Mouse (Mus musculus): Measurements from ENCODE around the gene Fcho1. TPM values are rescaled to one million over a fixed set of nuclear protein-coding genes. Genes with fewer than 3 reads are reported as not detected.
"Not testable (repeated sequence)": the region's sequence is repeated elsewhere in the genome, so short reads cannot be mapped to it uniquely, and the experiment has no call there.

Gene Fcho1
- polyA plus RNA-seq, 1 experiment from 2014 or later, result 1.2 TPM

- no peaks in the 10 kb centered on the region for H3K4me1 ChIP-seq (ENCODE audit: control insufficient read depth, insufficient read depth, low read length)
- H3K27me3 ChIP-seq (ENCODE audit: control insufficient read depth, insufficient read depth, low read length), result peaks cover 9% of the 10 kb centered on the region
- H3K9me3 ChIP-seq (replicated peaks; ENCODE audit: control insufficient read depth, low read length), result 0 out of 2 replicates have a peak, but pooled peaks cover 2% of the 10 kb centered on the region
- no peak overlapping the region for H3K4me2 ChIP-seq
- H3K9ac ChIP-seq (ENCODE audit: low read depth, low read length), result no peak overlapping the region
- H3K27ac ChIP-seq (ENCODE audit: low read depth, low read length), result no peak overlapping the region
- H3K4me3 ChIP-seq (ENCODE audit: low read depth, low read length), result no peak overlapping the region
- WGBS (ENCODE audit: insufficient replicate concordance), result 75% methylated on average over 1 of the region's 1 CpGs
- ATAC-seq (replicated peaks; ENCODE audit: insufficient number of reproducible peaks, low FRiP score, low TSS enrichment), result no peak
- H3K36me3 ChIP-seq (ENCODE audit: control insufficient read depth, insufficient read depth, low read length), result no peaks in the 10 kb centered on the region
These were observed 19.8 kb upstream of the Fcho1 start for GRCm38 (mm10) chr8:71745322-71745721.

- Histone ChIP-seq H3K36me3 (ENCODE audit: control insufficient read depth, insufficient read depth, low read length) (no peaks in the 10 kb centered on the region), H3K4me1 (ENCODE audit: control insufficient read depth, insufficient read depth, low read length) (no peaks in the 10 kb centered on the region), H3K27me3 (ENCODE audit: control insufficient read depth, insufficient read depth, low read length) (peaks cover 9% of the 10 kb centered on the region), H3K9ac (ENCODE audit: low read depth, low read length) (no peak overlapping the region), H3K4me3 (ENCODE audit: low read depth, low read length) (no peak overlapping the region), H3K27ac (ENCODE audit: low read depth, low read length) (no peak overlapping the region), H3K9me3 (replicated peaks; ENCODE audit: control insufficient read depth, low read length) (no peaks in the 10 kb centered on the region), H3K4me2 (no peak overlapping the region)
- WGBS (ENCODE audit: insufficient replicate concordance), result 69% methylated on average over 2 of the region's 2 CpGs
- ATAC-seq (replicated peaks; ENCODE audit: insufficient number of reproducible peaks, low FRiP score, low TSS enrichment), result no peak
These were observed 17.3 kb upstream of the Fcho1 start for GRCm38 (mm10) chr8:71742783-71743182.

GRCm38 (mm10) chr8:71741687-71742114 lies 16.2 kb upstream of the Fcho1 start:
- Histone ChIP-seq H3K4me1 (ENCODE audit: control insufficient read depth, insufficient read depth, low read length) (no peaks in the 10 kb centered on the region), H3K27ac (ENCODE audit: low read depth, low read length) (no peak overlapping the region), H3K9ac (ENCODE audit: low read depth, low read length) (no peak overlapping the region), H3K9me3 (replicated peaks; ENCODE audit: control insufficient read depth, low read length) (no peaks in the 10 kb centered on the region), H3K4me2 (peak overlapping the region; percentile 54), H3K36me3 (ENCODE audit: control insufficient read depth, insufficient read depth, low read length) (no peaks in the 10 kb centered on the region), H3K4me3 (ENCODE audit: low read depth, low read length) (peak overlapping the region; percentile 8; the same call in 1 of the 2 replicates), H3K27me3 (ENCODE audit: control insufficient read depth, insufficient read depth, low read length) (peaks cover 9% of the 10 kb centered on the region)
- 5% methylated on average over 19 of the region's 19 CpGs for WGBS (ENCODE audit: insufficient replicate concordance)
- peak; percentile 59 for ATAC-seq (replicated peaks; ENCODE audit: insufficient number of reproducible peaks, low FRiP score, low TSS enrichment)

- H3K36me3 ChIP-seq (ENCODE audit: control insufficient read depth, insufficient read depth, low read length), result no peaks in the 10 kb centered on the region
- no peak for ATAC-seq (replicated peaks; ENCODE audit: insufficient number of reproducible peaks, low FRiP score, low TSS enrichment)
- no peaks in the 10 kb centered on the region for H3K4me1 ChIP-seq (ENCODE audit: control insufficient read depth, insufficient read depth, low read length)
- peaks cover 9% of the 10 kb centered on the region for H3K27me3 ChIP-seq (ENCODE audit: control insufficient read depth, insufficient read depth, low read length)
- WGBS (ENCODE audit: insufficient replicate concordance), result 32% methylated on average over 3 of the region's 3 CpGs
- H3K4me3 ChIP-seq (ENCODE audit: low read depth, low read length), result no peak overlapping the region
- no peaks in the 10 kb centered on the region for H3K9me3 ChIP-seq (replicated peaks; ENCODE audit: control insufficient read depth, low read length)
- peak overlapping the region; percentile 54 for H3K4me2 ChIP-seq
- no peak overlapping the region for H3K27ac ChIP-seq (ENCODE audit: low read depth, low read length)
- no peak overlapping the region for H3K9ac ChIP-seq (ENCODE audit: low read depth, low read length)
These were observed 15.7 kb upstream of the Fcho1 start for GRCm38 (mm10) chr8:71741226-71741625.

GRCm38 (mm10) chr8:71738316-71738715 lies 12.8 kb upstream of the Fcho1 start:
- not testable (repeated sequence) for H3K4me2 ChIP-seq; ATAC-seq (replicated peaks; ENCODE audit: insufficient number of reproducible peaks, low FRiP score, low TSS enrichment); H3K27ac ChIP-seq (ENCODE audit: low read depth, low read length); H3K4me3 ChIP-seq (ENCODE audit: low read depth, low read length); H3K36me3 ChIP-seq (ENCODE audit: control insufficient read depth, insufficient read depth, low read length); H3K9ac ChIP-seq (ENCODE audit: low read depth, low read length); H3K4me1 ChIP-seq (ENCODE audit: control insufficient read depth, insufficient read depth, low read length); H3K27me3 ChIP-seq (ENCODE audit: control insufficient read depth, insufficient read depth, low read length); H3K9me3 ChIP-seq (replicated peaks; ENCODE audit: control insufficient read depth, low read length)

GRCm38 (mm10) chr8:71731652-71732230 lies 6.2 kb upstream of the Fcho1 start:
- no peak for ATAC-seq (replicated peaks; ENCODE audit: insufficient number of reproducible peaks, low FRiP score, low TSS enrichment)
- Histone ChIP-seq H3K36me3 (ENCODE audit: control insufficient read depth, insufficient read depth, low read length) (no peaks in the 10 kb centered on the region), H3K4me3 (ENCODE audit: low read depth, low read length) (no peak overlapping the region), H3K9ac (ENCODE audit: low read depth, low read length) (no peak overlapping the region), H3K4me1 (ENCODE audit: control insufficient read depth, insufficient read depth, low read length) (no peaks in the 10 kb centered on the region), H3K4me2 (no peak overlapping the region), H3K27ac (ENCODE audit: low read depth, low read length) (no peak overlapping the region), H3K27me3 (ENCODE audit: control insufficient read depth, insufficient read depth, low read length) (peaks cover 24% of the 10 kb centered on the region), H3K9me3 (replicated peaks; ENCODE audit: control insufficient read depth, low read length) (no peaks in the 10 kb centered on the region)
- WGBS (ENCODE audit: insufficient replicate concordance), result 27% methylated on average over 3 of the region's 3 CpGs

GRCm38 (mm10) chr8:71728826-71729620 lies 3.5 kb upstream of the Fcho1 start:
- no peak overlapping the region for H3K9ac ChIP-seq (ENCODE audit: low read depth, low read length)
- H3K27ac ChIP-seq (ENCODE audit: low read depth, low read length), result no peak overlapping the region
- H3K4me2 ChIP-seq, result peak overlapping the region; percentile 60
- H3K4me1 ChIP-seq (ENCODE audit: control insufficient read depth, insufficient read depth, low read length), result no peaks in the 10 kb centered on the region
- no peaks in the 10 kb centered on the region for H3K36me3 ChIP-seq (ENCODE audit: control insufficient read depth, insufficient read depth, low read length)
- peak overlapping the region; percentile 16 for H3K4me3 ChIP-seq (ENCODE audit: low read depth, low read length)
- no peaks in the 10 kb centered on the region for H3K9me3 ChIP-seq (replicated peaks; ENCODE audit: control insufficient read depth, low read length)
- peaks cover 49% of the 10 kb centered on the region for H3K27me3 ChIP-seq (ENCODE audit: control insufficient read depth, insufficient read depth, low read length)
- no peak for ATAC-seq (replicated peaks; ENCODE audit: insufficient number of reproducible peaks, low FRiP score, low TSS enrichment)
- 6% methylated on average over 15 of the region's 16 CpGs for WGBS (ENCODE audit: insufficient replicate concordance)

GRCm38 (mm10) chr8:71728240-71728785 lies 2.8 kb upstream of the Fcho1 start:
- peak overlapping the region; percentile 60 for H3K4me2 ChIP-seq
- 0 out of 2 replicates have a peak, but pooled peaks have one; percentile 12 for ATAC-seq (replicated peaks; ENCODE audit: insufficient number of reproducible peaks, low FRiP score, low TSS enrichment)
- no peaks in the 10 kb centered on the region for H3K4me1 ChIP-seq (ENCODE audit: control insufficient read depth, insufficient read depth, low read length)
- peaks cover 50% of the 10 kb centered on the region for H3K27me3 ChIP-seq (ENCODE audit: control insufficient read depth, insufficient read depth, low read length)
- H3K9ac ChIP-seq (ENCODE audit: low read depth, low read length), result no peak overlapping the region
- WGBS (ENCODE audit: insufficient replicate concordance), result 4% methylated on average over 19 of the region's 21 CpGs
- H3K27ac ChIP-seq (ENCODE audit: low read depth, low read length), result no peak overlapping the region
- H3K9me3 ChIP-seq (replicated peaks; ENCODE audit: control insufficient read depth, low read length), result no peaks in the 10 kb centered on the region
- H3K4me3 ChIP-seq (ENCODE audit: low read depth, low read length), result peak overlapping the region; percentile 16
- no peaks in the 10 kb centered on the region for H3K36me3 ChIP-seq (ENCODE audit: control insufficient read depth, insufficient read depth, low read length)
